Mouse (Mus musculus) erythroblast, embryonic 14.5 days (primary cell): ENCODE data around the gene Mansc1.

Source experiments
- GATA1 ChIP-seq: IDR thresholded peaks from 2 replicates; pipeline ENCODE4 v1.6.1; 2012; ENCODE audit warnings: low read length, inconsistent platforms, mixed read lengths
- TAL1 ChIP-seq: IDR thresholded peaks from 3 replicates; pipeline ENCODE4 v1.6.1; 2012; ENCODE audit warnings: low read length, inconsistent platforms, mixed read lengths

GRCm38 (mm10) chr6:134632756-134633155, 468 bp upstream of the Mansc1 start:
- TF ChIP-seq GATA1 (no peak), TAL1 (no peak)
